Mouse (Mus musculus) hindbrain, embryonic 15.5 days (tissue): Measurements from ENCODE around the gene Rnf19b. TPM values are rescaled to one million over a fixed set of nuclear protein-coding genes. Genes with fewer than 3 reads are reported as not detected.

ENCODE experiments used
- ATAC-seq: fragments of 200-750 bp; cut with Nextera tagmentation; 2 replicates; pipeline ENCODE4 v1.8.0; 2017; ENCODE audit warnings: low read depth, moderate number of reproducible peaks, moderate TSS enrichment; ENCODE audit not compliant: low FRiP score
- H3K27ac ChIP-seq: fragments of 300-500 bp; sonication (generic); replicated peaks from 2 replicates; pipeline ENCODE4 v1.5.1; 2015; ENCODE audit warnings: mild to moderate bottlenecking, inconsistent platforms
- H3K27me3 ChIP-seq: fragments of 300-500 bp; sonication (generic); 2 replicates; pipeline ENCODE4 v1.6.1; 2015; ENCODE audit warnings: control low read depth, inconsistent platforms
- H3K36me3 ChIP-seq: fragments of 300-500 bp; sonication (generic); 2 replicates; pipeline ENCODE4 v1.6.1; 2015; ENCODE audit warnings: control low read depth, inconsistent platforms
- H3K4me1 ChIP-seq: fragments of 300-500 bp; sonication (generic); replicated peaks from 2 replicates; pipeline ENCODE4 v1.6.1; 2015; ENCODE audit warnings: control low read depth, inconsistent platforms
- H3K4me2 ChIP-seq: fragments of 300-500 bp; sonication (generic); 2 replicates; pipeline ENCODE4 v1.6.1; 2015; ENCODE audit warnings: moderate library complexity, mild to moderate bottlenecking, inconsistent platforms
- H3K4me3 ChIP-seq: fragments of 300-500 bp; sonication (generic); 2 replicates; pipeline ENCODE4 v1.5.1; 2015; ENCODE audit warnings: mild to moderate bottlenecking, inconsistent platforms
- H3K9ac ChIP-seq: fragments of 300-500 bp; sonication (generic); 2 replicates; pipeline ENCODE4 v1.6.1; 2015; ENCODE audit warnings: inconsistent platforms
- H3K9me3 ChIP-seq: fragments of 300-500 bp; sonication (generic); 2 replicates; pipeline ENCODE4 v1.6.1; 2016; ENCODE audit warnings: control low read depth, inconsistent platforms
- WGBS: fragments of 180-500 bp; shearing (Covaris S2); methylation state at CpG from one replicate; pipeline ENCODE4 v1.1.7; 2015; 5-methylcytosine and 5-hydroxymethylcytosine counted together
- polyA plus RNA-seq: library from polyadenylated mRNA; unstranded; fragments of >200 nt; fragmentation: Nextera tagmentation; extraction: Ambion mirVana; gene quantifications from 2 replicates; pipeline ENCODE4 v1.2.1, GENCODE M21; 2015

The Rnf19b gene
- polyA plus RNA-seq, 1 experiment from 2014 or later: 34.6 TPM

- no peaks in the 10 kb centered on the region for H3K27me3 ChIP-seq
- peak overlapping the region; percentile 72 for H3K4me2 ChIP-seq
- no peaks in the 10 kb centered on the region for H3K9me3 ChIP-seq
- no peak overlapping the region for H3K4me3 ChIP-seq
- no peaks in the 10 kb centered on the region for H3K36me3 ChIP-seq
- no peak overlapping the region for H3K27ac ChIP-seq
- no peak overlapping the region for H3K9ac ChIP-seq
- 94% methylated on average over 1 of the region's 1 CpGs for WGBS
- peaks cover 24% of the 10 kb centered on the region for H3K4me1 ChIP-seq
- ATAC-seq: no peak
Observed at GRCm38 (mm10) chr4:129061486-129061885, 3.4 kb downstream of the Rnf19b start.

GRCm38 (mm10) chr4:129062281-129063075 is 4.4 kb downstream of the Rnf19b start:
- 78% methylated on average over 3 of the region's 3 CpGs for WGBS
- ATAC-seq: no peak
- Histone ChIP-seq H3K4me3 (no peak overlapping the region), H3K4me2 (no peak overlapping the region), H3K27ac (no peak overlapping the region), H3K27me3 (no peaks in the 10 kb centered on the region), H3K9me3 (no peaks in the 10 kb centered on the region), H3K36me3 (no peaks in the 10 kb centered on the region), H3K9ac (no peak overlapping the region), H3K4me1 (peaks cover 24% of the 10 kb centered on the region)

- no peak for ATAC-seq
- H3K36me3 ChIP-seq: no peaks in the 10 kb centered on the region
- H3K9ac ChIP-seq: no peak overlapping the region
- no peaks in the 10 kb centered on the region for H3K9me3 ChIP-seq
- H3K27ac ChIP-seq: no peak overlapping the region
- H3K4me1 ChIP-seq: peaks cover 11% of the 10 kb centered on the region
- H3K27me3 ChIP-seq: no peaks in the 10 kb centered on the region
- no peak overlapping the region for H3K4me2 ChIP-seq
- H3K4me3 ChIP-seq: no peak overlapping the region
Observed at GRCm38 (mm10) chr4:129065688-129066236, 7.7 kb downstream of the Rnf19b start.

GRCm38 (mm10) chr4:129067638-129068415 is 9.8 kb downstream of the Rnf19b start:
- H3K27me3 ChIP-seq: no peaks in the 10 kb centered on the region
- H3K4me1 ChIP-seq: 0 out of 2 replicates have a peak, but pooled peaks cover 5% of the 10 kb centered on the region
- WGBS: 88% methylated on average over 5 of the region's 5 CpGs
- no peak for ATAC-seq
- no peak overlapping the region for H3K9ac ChIP-seq
- no peak overlapping the region for H3K27ac ChIP-seq
- H3K4me3 ChIP-seq: no peak overlapping the region
- 0 out of 2 replicates have a peak, but pooled peaks cover 5% of the 10 kb centered on the region for H3K36me3 ChIP-seq
- no peak overlapping the region for H3K4me2 ChIP-seq
- H3K9me3 ChIP-seq: no peaks in the 10 kb centered on the region

- Histone ChIP-seq H3K27ac (no peak overlapping the region), H3K4me2 (no peak overlapping the region), H3K4me1 (0 out of 2 replicates have a peak, but pooled peaks cover 5% of the 10 kb centered on the region), H3K36me3 (peaks cover 11% of the 10 kb centered on the region), H3K9ac (no peak overlapping the region), H3K9me3 (no peaks in the 10 kb centered on the region), H3K4me3 (no peak overlapping the region), H3K27me3 (no peaks in the 10 kb centered on the region)
- no peak for ATAC-seq
- 97% methylated on average over 4 of the region's 4 CpGs for WGBS
Observed at GRCm38 (mm10) chr4:129068848-129069247, 10.8 kb downstream of the Rnf19b start.

GRCm38 (mm10) chr4:129079126-129079525 is 21.1 kb downstream of the Rnf19b start:
- no peak for ATAC-seq
- Histone ChIP-seq H3K27me3 (no peaks in the 10 kb centered on the region), H3K27ac (no peak overlapping the region), H3K9me3 (no peaks in the 10 kb centered on the region), H3K4me1 (no peaks in the 10 kb centered on the region), H3K4me2 (no peak overlapping the region), H3K9ac (no peak overlapping the region), H3K4me3 (no peak overlapping the region), H3K36me3 (peaks cover 74% of the 10 kb centered on the region)
- WGBS: 95% methylated on average over 9 of the region's 9 CpGs

- Histone ChIP-seq H3K27ac (no peak overlapping the region; the same call in 1 of the 2 replicates), H3K27me3 (no peaks in the 10 kb centered on the region), H3K9me3 (no peaks in the 10 kb centered on the region), H3K4me3 (no peak overlapping the region), H3K4me2 (no peak overlapping the region), H3K36me3 (peaks cover 70% of the 10 kb centered on the region), H3K9ac (no peak overlapping the region), H3K4me1 (no peaks in the 10 kb centered on the region)
- ATAC-seq: no peak
- WGBS: 83% methylated on average over 7 of the region's 7 CpGs
Observed at GRCm38 (mm10) chr4:129081041-129081440, 23.0 kb downstream of the Rnf19b start.

GRCm38 (mm10) chr4:129081512-129081911 is 23.4 kb downstream of the Rnf19b start:
- Histone ChIP-seq H3K27me3 (no peaks in the 10 kb centered on the region), H3K4me2 (no peak overlapping the region), H3K9ac (no peak overlapping the region), H3K4me1 (no peaks in the 10 kb centered on the region), H3K36me3 (peaks cover 67% of the 10 kb centered on the region), H3K4me3 (no peak overlapping the region), H3K27ac (no peak overlapping the region; the same call in 1 of the 2 replicates), H3K9me3 (no peaks in the 10 kb centered on the region)
- WGBS: 68% methylated on average over 6 of the region's 6 CpGs
- ATAC-seq: no peak

GRCm38 (mm10) chr4:129081939-129082338 is 23.9 kb downstream of the Rnf19b start:
- Histone ChIP-seq H3K9me3 (no peaks in the 10 kb centered on the region), H3K4me2 (no peak overlapping the region), H3K27me3 (no peaks in the 10 kb centered on the region), H3K9ac (no peak overlapping the region), H3K4me1 (no peaks in the 10 kb centered on the region), H3K4me3 (no peak overlapping the region), H3K36me3 (peaks cover 62% of the 10 kb centered on the region), H3K27ac (0 out of 2 replicates have a peak overlapping the region, but pooled peaks have one; percentile 1)
- ATAC-seq: no peak
- 89% methylated on average over 3 of the region's 3 CpGs for WGBS

GRCm38 (mm10) chr4:129082379-129083115 is 24.5 kb downstream of the Rnf19b start:
- no peaks in the 10 kb centered on the region for H3K27me3 ChIP-seq
- no peak overlapping the region for H3K9ac ChIP-seq
- no peak overlapping the region for H3K27ac ChIP-seq
- peaks cover 58% of the 10 kb centered on the region for H3K36me3 ChIP-seq
- H3K4me3 ChIP-seq: no peak overlapping the region
- ATAC-seq: peak; percentile 54; the same call in 1 of the 2 replicates
- H3K4me2 ChIP-seq: no peak overlapping the region
- no peaks in the 10 kb centered on the region for H3K4me1 ChIP-seq
- 42% methylated on average over 10 of the region's 10 CpGs for WGBS
- no peaks in the 10 kb centered on the region for H3K9me3 ChIP-seq

GRCm38 (mm10) chr4:129084896-129085295 is 26.8 kb downstream of the Rnf19b start:
- no peak overlapping the region for H3K27ac ChIP-seq
- no peak overlapping the region for H3K4me2 ChIP-seq
- H3K36me3 ChIP-seq: peaks cover 37% of the 10 kb centered on the region
- H3K9ac ChIP-seq: no peak overlapping the region
- H3K27me3 ChIP-seq: no peaks in the 10 kb centered on the region
- no peaks in the 10 kb centered on the region for H3K4me1 ChIP-seq
- H3K4me3 ChIP-seq: no peak overlapping the region
- WGBS: 92% methylated on average over 9 of the region's 9 CpGs
- ATAC-seq: no peak
- H3K9me3 ChIP-seq: no peaks in the 10 kb centered on the region
